ENCODE assay signal across 15 mouse cellular contexts in the genomic region with DNA sequence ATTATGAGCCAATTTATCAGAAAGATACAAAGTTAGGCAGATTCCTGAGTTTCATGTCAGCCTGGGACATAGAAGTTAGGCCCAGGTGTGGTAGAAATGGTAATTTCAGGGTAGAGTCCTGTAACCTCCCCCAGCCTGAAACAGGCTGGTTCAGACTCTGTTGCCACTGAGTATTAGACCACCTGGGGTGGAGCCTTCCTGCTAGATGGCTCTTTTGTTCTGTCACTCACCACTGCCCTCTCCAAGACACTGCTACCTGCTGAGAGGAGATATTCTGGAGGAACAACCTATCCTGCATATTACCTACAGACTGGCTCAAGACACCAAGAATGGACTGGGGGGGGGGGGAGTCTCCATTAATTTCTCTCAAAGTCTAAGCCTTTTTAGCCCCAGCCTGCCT.
"Had no signal": no experiment of that assay in that cellular context is flagged by ENCODE, and none has a peak within 500 bp of the region (broad histone marks: within the 10 kb centered on the region; RNA-seq: fewer than 3 reads in every experiment).

No protein-coding gene starts in this region.

- H3K4me3 ChIP-seq: neural tube, embryonic 15.5 days; stomach, embryonic 15.5 days had no signal

- H3K4me1 ChIP-seq: neural tube, embryonic 15.5 days; stomach, embryonic 15.5 days had no signal

- H3K27ac ChIP-seq: neural tube, embryonic 15.5 days; stomach, embryonic 15.5 days; stomach, postnatal 0 days had no signal

- H3K9ac ChIP-seq: neural tube, embryonic 15.5 days; stomach, embryonic 15.5 days had no signal

- H3K9me3 ChIP-seq: neural tube, embryonic 15.5 days; stomach, embryonic 15.5 days had no signal

- H3K36me3 ChIP-seq: neural tube, embryonic 15.5 days; stomach, embryonic 15.5 days had no signal

- DNase-seq: retina, postnatal 1 day; right cerebral cortex, adult 18-20 months; right cerebral cortex, postnatal 14 days; right cerebral cortex, postnatal 25 days; right cerebral cortex, postnatal 4 days; spleen, adult 18-20 months; thymus, adult 18-20 months; thymus, adult 2 months; thymus, postnatal 14 days; thymus, postnatal 25 days; thymus, postnatal 36 days; thymus, postnatal 4 days had no signal
